Mouse (Mus musculus): ENCODE results near the gene Bcl11a. TPM values are rescaled to one million over a fixed set of nuclear protein-coding genes. Genes with fewer than 3 reads are reported as not detected.

Bcl11a gene
- polyA plus RNA-seq, 1 experiment from 2014 or later: 117 TPM

GRCm38 (mm10) chr11:24135244-24135643 is 57.4 kb downstream of the Bcl11a start:
- ATAC-seq (ENCODE audit: low FRiP score, low TSS enrichment): no peak
- Histone ChIP-seq H3K9me3 (ENCODE audit: control insufficient read depth, low read length) (no peaks in the 10 kb centered on the region), H3K4me2 (ENCODE audit: low read length) (no peak overlapping the region), H3K27me3 (ENCODE audit: control insufficient read depth, insufficient read depth, low read length) (no peaks in the 10 kb centered on the region), H3K9ac (replicated peaks; ENCODE audit: low read length) (no peak overlapping the region), H3K27ac (replicated peaks; ENCODE audit: low read depth, low read length) (no peak overlapping the region), H3K4me1 (ENCODE audit: control insufficient read depth, insufficient read depth, low read length) (peaks cover 5% of the 10 kb centered on the region; the same call in 1 of the 2 replicates), H3K4me3 (replicated peaks; ENCODE audit: low read depth, low read length) (no peak overlapping the region), H3K36me3 (ENCODE audit: control insufficient read depth, insufficient read depth, low read length) (no peaks in the 10 kb centered on the region)
- 87% methylated on average over 2 of the region's 2 CpGs for WGBS
- DNase-seq: no peak

- Histone ChIP-seq H3K27me3 (ENCODE audit: control insufficient read depth, insufficient read depth, low read length) (no peaks in the 10 kb centered on the region), H3K4me2 (ENCODE audit: low read length) (no peak overlapping the region), H3K4me3 (replicated peaks; ENCODE audit: low read depth, low read length) (no peak overlapping the region), H3K27ac (replicated peaks; ENCODE audit: low read depth, low read length) (no peak overlapping the region), H3K9me3 (ENCODE audit: control insufficient read depth, low read length) (no peaks in the 10 kb centered on the region), H3K36me3 (ENCODE audit: control insufficient read depth, insufficient read depth, low read length) (no peaks in the 10 kb centered on the region), H3K9ac (replicated peaks; ENCODE audit: low read length) (no peak overlapping the region), H3K4me1 (ENCODE audit: control insufficient read depth, insufficient read depth, low read length) (peaks cover 5% of the 10 kb centered on the region; the same call in 1 of the 2 replicates)
- WGBS: 87% methylated on average over 6 of the region's 6 CpGs
- no peak for DNase-seq
- no peak for ATAC-seq (ENCODE audit: low FRiP score, low TSS enrichment)
Observed at GRCm38 (mm10) chr11:24136084-24136785, 58.4 kb downstream of the Bcl11a start.

GRCm38 (mm10) chr11:24137891-24138290 is 60.0 kb downstream of the Bcl11a start:
- no peaks in the 10 kb centered on the region for H3K9me3 ChIP-seq (ENCODE audit: control insufficient read depth, low read length)
- no peak overlapping the region for H3K9ac ChIP-seq (replicated peaks; ENCODE audit: low read length)
- no peaks in the 10 kb centered on the region for H3K36me3 ChIP-seq (ENCODE audit: control insufficient read depth, insufficient read depth, low read length)
- H3K27me3 ChIP-seq (ENCODE audit: control insufficient read depth, insufficient read depth, low read length): no peaks in the 10 kb centered on the region
- WGBS: 92% methylated on average over 2 of the region's 2 CpGs
- no peak overlapping the region for H3K4me3 ChIP-seq (replicated peaks; ENCODE audit: low read depth, low read length)
- no peak overlapping the region for H3K4me2 ChIP-seq (ENCODE audit: low read length)
- DNase-seq (no peak), ATAC-seq (ENCODE audit: low FRiP score, low TSS enrichment) (no peak)
- peaks cover 5% of the 10 kb centered on the region; the same call in 1 of the 2 replicates for H3K4me1 ChIP-seq (ENCODE audit: control insufficient read depth, insufficient read depth, low read length)
- H3K27ac ChIP-seq (replicated peaks; ENCODE audit: low read depth, low read length): no peak overlapping the region

- 95% methylated on average over 9 of the region's 9 CpGs for WGBS
- Histone ChIP-seq H3K4me3 (replicated peaks; ENCODE audit: low read depth, low read length) (no peak overlapping the region), H3K4me1 (ENCODE audit: control insufficient read depth, insufficient read depth, low read length) (0 out of 2 replicates have a peak, but pooled peaks cover under 1% of the 10 kb centered on the region), H3K27ac (replicated peaks; ENCODE audit: low read depth, low read length) (no peak overlapping the region), H3K9me3 (ENCODE audit: control insufficient read depth, low read length) (no peaks in the 10 kb centered on the region), H3K27me3 (ENCODE audit: control insufficient read depth, insufficient read depth, low read length) (no peaks in the 10 kb centered on the region), H3K9ac (replicated peaks; ENCODE audit: low read length) (no peak overlapping the region), H3K4me2 (ENCODE audit: low read length) (no peak overlapping the region), H3K36me3 (ENCODE audit: control insufficient read depth, insufficient read depth, low read length) (no peaks in the 10 kb centered on the region)
- ATAC-seq (ENCODE audit: low FRiP score, low TSS enrichment) (no peak), DNase-seq (no peak)
Observed at GRCm38 (mm10) chr11:24138600-24139375, 60.9 kb downstream of the Bcl11a start.

GRCm38 (mm10) chr11:24139432-24139831 is 61.6 kb downstream of the Bcl11a start:
- no peaks in the 10 kb centered on the region for H3K36me3 ChIP-seq (ENCODE audit: control insufficient read depth, insufficient read depth, low read length)
- H3K9me3 ChIP-seq (ENCODE audit: control insufficient read depth, low read length): no peaks in the 10 kb centered on the region
- H3K4me2 ChIP-seq (ENCODE audit: low read length): no peak overlapping the region
- no peaks in the 10 kb centered on the region for H3K4me1 ChIP-seq (ENCODE audit: control insufficient read depth, insufficient read depth, low read length)
- no peak for DNase-seq
- H3K4me3 ChIP-seq (replicated peaks; ENCODE audit: low read depth, low read length): no peak overlapping the region
- no peak overlapping the region for H3K9ac ChIP-seq (replicated peaks; ENCODE audit: low read length)
- H3K27ac ChIP-seq (replicated peaks; ENCODE audit: low read depth, low read length): no peak overlapping the region
- H3K27me3 ChIP-seq (ENCODE audit: control insufficient read depth, insufficient read depth, low read length): no peaks in the 10 kb centered on the region
- 93% methylated on average over 6 of the region's 6 CpGs for WGBS
- no peak for ATAC-seq (ENCODE audit: low FRiP score, low TSS enrichment)

GRCm38 (mm10) chr11:24139952-24140351 is 62.1 kb downstream of the Bcl11a start:
- 86% methylated on average over 2 of the region's 2 CpGs for WGBS
- no peaks in the 10 kb centered on the region for H3K36me3 ChIP-seq (ENCODE audit: control insufficient read depth, insufficient read depth, low read length)
- no peak for ATAC-seq (ENCODE audit: low FRiP score, low TSS enrichment)
- H3K4me2 ChIP-seq (ENCODE audit: low read length): no peak overlapping the region
- no peaks in the 10 kb centered on the region for H3K4me1 ChIP-seq (ENCODE audit: control insufficient read depth, insufficient read depth, low read length)
- H3K9me3 ChIP-seq (ENCODE audit: control insufficient read depth, low read length): no peaks in the 10 kb centered on the region
- no peaks in the 10 kb centered on the region for H3K27me3 ChIP-seq (ENCODE audit: control insufficient read depth, insufficient read depth, low read length)
- H3K4me3 ChIP-seq (replicated peaks; ENCODE audit: low read depth, low read length): no peak overlapping the region
- no peak for DNase-seq
- H3K27ac ChIP-seq (replicated peaks; ENCODE audit: low read depth, low read length): no peak overlapping the region
- no peak overlapping the region for H3K9ac ChIP-seq (replicated peaks; ENCODE audit: low read length)

- Histone ChIP-seq H3K36me3 (ENCODE audit: control insufficient read depth, insufficient read depth, low read length) (no peaks in the 10 kb centered on the region), H3K27ac (replicated peaks; ENCODE audit: low read depth, low read length) (no peak overlapping the region), H3K27me3 (ENCODE audit: control insufficient read depth, insufficient read depth, low read length) (no peaks in the 10 kb centered on the region), H3K9ac (replicated peaks; ENCODE audit: low read length) (no peak overlapping the region), H3K4me3 (replicated peaks; ENCODE audit: low read depth, low read length) (no peak overlapping the region), H3K4me1 (ENCODE audit: control insufficient read depth, insufficient read depth, low read length) (no peaks in the 10 kb centered on the region), H3K9me3 (ENCODE audit: control insufficient read depth, low read length) (no peaks in the 10 kb centered on the region), H3K4me2 (ENCODE audit: low read length) (no peak overlapping the region)
- ATAC-seq (ENCODE audit: low FRiP score, low TSS enrichment): no peak
- DNase-seq: no peak
- WGBS: 89% methylated on average over 2 of the region's 2 CpGs
Observed at GRCm38 (mm10) chr11:24140948-24141347, 63.1 kb downstream of the Bcl11a start.

- DNase-seq (no peak), ATAC-seq (ENCODE audit: low FRiP score, low TSS enrichment) (no peak)
- H3K36me3 ChIP-seq (ENCODE audit: control insufficient read depth, insufficient read depth, low read length): no peaks in the 10 kb centered on the region
- no peak overlapping the region for H3K4me3 ChIP-seq (replicated peaks; ENCODE audit: low read depth, low read length)
- H3K9me3 ChIP-seq (ENCODE audit: control insufficient read depth, low read length): no peaks in the 10 kb centered on the region
- no peak overlapping the region for H3K4me2 ChIP-seq (ENCODE audit: low read length)
- WGBS: 64% methylated on average over 10 of the region's 10 CpGs
- no peak overlapping the region for H3K27ac ChIP-seq (replicated peaks; ENCODE audit: low read depth, low read length)
- no peaks in the 10 kb centered on the region for H3K4me1 ChIP-seq (ENCODE audit: control insufficient read depth, insufficient read depth, low read length)
- no peaks in the 10 kb centered on the region for H3K27me3 ChIP-seq (ENCODE audit: control insufficient read depth, insufficient read depth, low read length)
- H3K9ac ChIP-seq (replicated peaks; ENCODE audit: low read length): no peak overlapping the region
Observed at GRCm38 (mm10) chr11:24141479-24142251, 63.8 kb downstream of the Bcl11a start.

Data from midbrain, embryonic 14.5 days (tissue).